Comparison of ENCODE assay signal across 23 mouse cellular contexts in the genomic region with DNA sequence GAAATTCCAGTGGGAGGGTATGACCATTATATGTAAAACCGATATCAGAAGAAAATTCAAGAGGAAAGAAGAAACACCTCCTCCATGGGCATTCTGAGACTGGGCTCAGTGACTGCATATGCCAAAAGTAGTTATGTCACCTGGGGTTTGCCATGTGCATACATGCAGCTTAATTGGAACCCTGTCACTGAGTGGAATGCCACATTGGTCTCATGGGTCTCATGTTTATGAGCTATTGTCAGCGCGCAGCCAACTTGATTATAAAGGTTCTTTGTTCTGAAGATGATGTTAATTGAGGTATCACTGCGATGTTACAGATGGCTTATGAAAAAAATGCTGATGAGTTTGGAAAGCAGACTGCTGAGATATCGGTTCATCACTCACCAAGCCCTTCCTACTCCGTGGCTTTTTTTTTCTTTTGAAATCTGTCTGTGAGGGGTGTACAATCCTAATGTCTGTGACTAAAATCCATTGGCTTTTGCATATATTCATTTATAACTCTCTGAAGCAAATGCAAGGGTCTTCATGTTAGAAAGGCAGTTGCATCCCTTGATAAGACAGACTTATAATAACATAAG. TPM values are rescaled to one million over a fixed set of nuclear protein-coding genes. Genes with fewer than 3 reads are reported as not detected.
DNase-seq lines count a peak whose midpoint lies in the region; ATAC-seq and TF ChIP-seq lines count a peak whose summit lies in the region.
"Had no signal": no experiment of that assay in that cellular context is flagged by ENCODE, and none has a peak within 500 bp of the region (broad histone marks: within the 10 kb centered on the region; RNA-seq: fewer than 3 reads in every experiment).

No protein-coding gene starts in this region.

- no peaks in the 10 kb centered on the region for H3K36me3 ChIP-seq in forebrain, embryonic 16.5 days (ENCODE audit: control insufficient read depth, insufficient read depth)
- no peaks in the 10 kb centered on the region for H3K36me3 ChIP-seq in forebrain, embryonic 15.5 days
- H3K36me3 ChIP-seq in hindbrain, embryonic 12.5 days, result no peaks in the 10 kb centered on the region
- no peaks in the 10 kb centered on the region for H3K36me3 ChIP-seq in midbrain, embryonic 16.5 days (ENCODE audit: control insufficient read depth, insufficient read depth, low read length)
- no peaks in the 10 kb centered on the region for H3K36me3 ChIP-seq in intestine, postnatal 0 days (ENCODE audit: control insufficient read depth, insufficient read depth)
- H3K36me3 ChIP-seq: heart, embryonic 15.5 days; limb, embryonic 15.5 days; liver, embryonic 15.5 days; midbrain, embryonic 12.5 days had no signal

- H3K9me3 ChIP-seq in forebrain, embryonic 16.5 days (ENCODE audit: control insufficient read depth, low read length), result no peaks in the 10 kb centered on the region
- no peaks in the 10 kb centered on the region for H3K9me3 ChIP-seq in forebrain, embryonic 15.5 days
- no peaks in the 10 kb centered on the region for H3K9me3 ChIP-seq in hindbrain, embryonic 12.5 days (replicated peaks)
- H3K9me3 ChIP-seq in midbrain, embryonic 16.5 days (replicated peaks; ENCODE audit: control insufficient read depth, low read length, poor library complexity, severe bottlenecking), result peaks cover 2% of the 10 kb centered on the region; the same call in 1 of the 2 replicates
- H3K9me3 ChIP-seq in intestine, postnatal 0 days (ENCODE audit: control insufficient read depth), result no peaks in the 10 kb centered on the region
- H3K9me3 ChIP-seq: heart, embryonic 15.5 days; limb, embryonic 15.5 days; liver, embryonic 15.5 days; midbrain, embryonic 12.5 days had no signal

- no peaks in the 10 kb centered on the region for H3K4me1 ChIP-seq in forebrain, embryonic 16.5 days (replicated peaks; ENCODE audit: control insufficient read depth, insufficient read depth, low read length)
- H3K4me1 ChIP-seq in forebrain, embryonic 15.5 days, result no peaks in the 10 kb centered on the region
- no peaks in the 10 kb centered on the region for H3K4me1 ChIP-seq in hindbrain, embryonic 12.5 days
- H3K4me1 ChIP-seq in midbrain, embryonic 16.5 days (ENCODE audit: control insufficient read depth, insufficient read depth, low read length), result no peaks in the 10 kb centered on the region
- H3K4me1 ChIP-seq in intestine, postnatal 0 days (replicated peaks; ENCODE audit: control insufficient read depth, insufficient read depth, low read length), result no peaks in the 10 kb centered on the region
- H3K4me1 ChIP-seq: heart, embryonic 15.5 days; limb, embryonic 15.5 days; liver, embryonic 15.5 days; midbrain, embryonic 12.5 days had no signal

- no peak for TF ChIP-seq CTCF in intestine, postnatal 0 days (IDR thresholded peaks at IDR 0.05; ENCODE audit: low read depth)

- no peaks in the 10 kb centered on the region for H3K27me3 ChIP-seq in forebrain, embryonic 16.5 days (replicated peaks; ENCODE audit: control insufficient read depth, insufficient read depth, low read length)
- no peaks in the 10 kb centered on the region for H3K27me3 ChIP-seq in forebrain, embryonic 15.5 days
- no peaks in the 10 kb centered on the region for H3K27me3 ChIP-seq in hindbrain, embryonic 12.5 days
- H3K27me3 ChIP-seq in midbrain, embryonic 16.5 days (ENCODE audit: control insufficient read depth, insufficient read depth, low read depth, low read length), result no peaks in the 10 kb centered on the region
- no peaks in the 10 kb centered on the region for H3K27me3 ChIP-seq in intestine, postnatal 0 days (replicated peaks; ENCODE audit: control insufficient read depth, insufficient read depth, low read length)
- H3K27me3 ChIP-seq: heart, embryonic 15.5 days; limb, embryonic 15.5 days; liver, embryonic 15.5 days; midbrain, embryonic 12.5 days had no signal

- no peak overlapping the region for H3K4me2 ChIP-seq in forebrain, embryonic 16.5 days (ENCODE audit: low read length)
- no peak overlapping the region for H3K4me2 ChIP-seq in forebrain, embryonic 15.5 days (replicated peaks)
- H3K4me2 ChIP-seq in hindbrain, embryonic 12.5 days (replicated peaks), result no peak overlapping the region
- no peak overlapping the region for H3K4me2 ChIP-seq in midbrain, embryonic 16.5 days (ENCODE audit: low read length)
- no peak overlapping the region for H3K4me2 ChIP-seq in intestine, postnatal 0 days (replicated peaks; ENCODE audit: low read depth)
- H3K4me2 ChIP-seq: heart, embryonic 15.5 days; limb, embryonic 15.5 days; liver, embryonic 15.5 days; midbrain, embryonic 12.5 days had no signal

- H3K4me3 ChIP-seq in forebrain, embryonic 16.5 days (replicated peaks; ENCODE audit: low read length), result no peak overlapping the region
- H3K4me3 ChIP-seq in forebrain, embryonic 15.5 days, result no peak overlapping the region
- H3K4me3 ChIP-seq in hindbrain, embryonic 12.5 days, result no peak overlapping the region
- no peak overlapping the region for H3K4me3 ChIP-seq in midbrain, embryonic 16.5 days (ENCODE audit: low read depth, low read length)
- H3K4me3 ChIP-seq in intestine, postnatal 0 days (ENCODE audit: low read depth, low read length), result no peak overlapping the region
- H3K4me3 ChIP-seq: heart, adult 2 months; heart, embryonic 15.5 days; limb, embryonic 15.5 days; liver, embryonic 15.5 days; midbrain, embryonic 12.5 days had no signal

- whole genome bisulfite sequencing in forebrain, embryonic 16.5 days, result 62% methylated on average over 6 of the region's 6 CpGs
- 69% methylated on average over 6 of the region's 6 CpGs for WGBS in forebrain, embryonic 15.5 days
- WGBS in hindbrain, embryonic 12.5 days, result 66% methylated on average over 6 of the region's 6 CpGs
- WGBS in midbrain, embryonic 16.5 days, result 65% methylated on average over 6 of the region's 6 CpGs
- WGBS in intestine, postnatal 0 days, result 85% methylated on average over 6 of the region's 6 CpGs

- no peak overlapping the region for H3K27ac ChIP-seq in forebrain, embryonic 16.5 days (ENCODE audit: low read length)
- no peak overlapping the region for H3K27ac ChIP-seq in forebrain, embryonic 15.5 days (replicated peaks)
- H3K27ac ChIP-seq in hindbrain, embryonic 12.5 days, result no peak overlapping the region
- H3K27ac ChIP-seq in midbrain, embryonic 16.5 days (ENCODE audit: low read length), result no peak overlapping the region
- no peak overlapping the region for H3K27ac ChIP-seq in intestine, postnatal 0 days (ENCODE audit: low read depth, low read length)
- H3K27ac ChIP-seq: heart, adult 2 months; heart, embryonic 15.5 days; limb, embryonic 15.5 days; liver, embryonic 15.5 days; macrophage; midbrain, embryonic 12.5 days had no signal

- peak; percentile 77 for DNase-seq in Muller cell, postnatal 12 days (ENCODE audit: inconsistent ontology term)
- no peak for DNase-seq in urinary bladder, postnatal 10 days (ENCODE audit: low spot score)
- DNase-seq in adipocyte (ENCODE audit: low spot score), result no peak
- DNase-seq: adrenal gland, adult 8-10 months; cerebellum, postnatal 25 days; gastrocnemius, postnatal 14 days; heart, adult 2 months; heart, postnatal 4 days; layer of hippocampus, postnatal 36 days; right cerebral cortex, postnatal 25 days; thymus, adult 18-20 months; thymus, postnatal 4 days had no signal

- no peak overlapping the region for H3K9ac ChIP-seq in forebrain, embryonic 16.5 days (replicated peaks; ENCODE audit: low read depth, low read length)
- no peak overlapping the region for H3K9ac ChIP-seq in forebrain, embryonic 15.5 days (replicated peaks)
- no peak overlapping the region for H3K9ac ChIP-seq in hindbrain, embryonic 12.5 days
- H3K9ac ChIP-seq in midbrain, embryonic 16.5 days (ENCODE audit: low read depth, low read length), result no peak overlapping the region
- no peak overlapping the region for H3K9ac ChIP-seq in intestine, postnatal 0 days (ENCODE audit: low read depth, low read length)
- H3K9ac ChIP-seq: heart, embryonic 15.5 days; limb, embryonic 15.5 days; liver, embryonic 15.5 days; midbrain, embryonic 12.5 days had no signal

- ATAC-seq in forebrain, embryonic 16.5 days, result 0 out of 2 replicates have a peak, but pooled peaks have one; percentile 36
- no peak for ATAC-seq in forebrain, embryonic 15.5 days (replicated peaks)
- peak; percentile 64; the same call in 1 of the 2 replicates for ATAC-seq in hindbrain, embryonic 12.5 days (ENCODE audit: low FRiP score)
- peak; percentile 14; the same call in 1 of the 2 replicates for ATAC-seq in midbrain, embryonic 16.5 days
- no peak for ATAC-seq in intestine, postnatal 0 days
- ATAC-seq: intestine, embryonic 16.5 days had no signal

RNA-seq across cellular contexts. Expression of a gene that starts 52.3 kb away (rescaled TPM):
- 0.10 and 0.15 TPM in 2 replicates for polyA plus RNA-seq in forebrain, embryonic 16.5 days (2015; fragmentation: Nextera tagmentation; extraction: Ambion mirVana)
- polyA plus RNA-seq in forebrain, embryonic 15.5 days (2015; fragmentation: Nextera tagmentation; extraction: Ambion mirVana), result 0.13 and 0.17 TPM in 2 replicates
- 3.1 and 4.2 TPM in 2 replicates for polyA plus RNA-seq in hindbrain, embryonic 12.5 days (2016; fragmentation: Nextera tagmentation; extraction: Ambion mirVana)
- polyA plus RNA-seq in midbrain, embryonic 16.5 days (2015; fragmentation: Nextera tagmentation; extraction: Ambion mirVana), result 0.04 and 0.35 TPM in 2 replicates
- 0.04 TPM in 1 of 2 replicates, not detected in the other for polyA plus RNA-seq in intestine, postnatal 0 days (2015; fragmentation: Nextera tagmentation; extraction: Ambion mirVana)
- polyA plus RNA-seq: macrophage had no signal

Comparison
In these comparisons a context has a peak if more than half of its experiments do, and no peak if none do; other contexts are left out.
1. ATAC-seq: peak in forebrain, embryonic 16.5 days (single experiment), hindbrain, embryonic 12.5 days (single experiment) and midbrain, embryonic 16.5 days (single experiment); none in forebrain, embryonic 15.5 days (single experiment) and intestine, postnatal 0 days (single experiment).